Mouse (Mus musculus) CD4-positive, CD25-positive, alpha-beta regulatory T cell, adult 4 months (primary cell): ENCODE results near the gene Nipsnap2. TPM values are rescaled to one million over a fixed set of nuclear protein-coding genes. Genes with fewer than 3 reads are reported as not detected.
A peak's percentile ranks its signal among the peaks of the same experiment; 100 is the strongest.
"Not testable (repeated sequence)": the region's sequence is repeated elsewhere in the genome, so short reads cannot be mapped to it uniquely, and the experiment has no call there.

ENCODE experiments used
- ATAC-seq: one replicate; pipeline ENCODE4 v1.8.0; 2017
- polyA plus RNA-seq, 2 experiments: library from polyadenylated mRNA; unstranded; fragments of 100-300 nt; shearing (Covaris generic); gene quantifications; one replicate each; pipeline ENCODE4 v1.2.1; 2017

Nipsnap2 gene
- polyA plus RNA-seq: 10 to 100 TPM; 64.4 to 83.3 TPM

DNA sequence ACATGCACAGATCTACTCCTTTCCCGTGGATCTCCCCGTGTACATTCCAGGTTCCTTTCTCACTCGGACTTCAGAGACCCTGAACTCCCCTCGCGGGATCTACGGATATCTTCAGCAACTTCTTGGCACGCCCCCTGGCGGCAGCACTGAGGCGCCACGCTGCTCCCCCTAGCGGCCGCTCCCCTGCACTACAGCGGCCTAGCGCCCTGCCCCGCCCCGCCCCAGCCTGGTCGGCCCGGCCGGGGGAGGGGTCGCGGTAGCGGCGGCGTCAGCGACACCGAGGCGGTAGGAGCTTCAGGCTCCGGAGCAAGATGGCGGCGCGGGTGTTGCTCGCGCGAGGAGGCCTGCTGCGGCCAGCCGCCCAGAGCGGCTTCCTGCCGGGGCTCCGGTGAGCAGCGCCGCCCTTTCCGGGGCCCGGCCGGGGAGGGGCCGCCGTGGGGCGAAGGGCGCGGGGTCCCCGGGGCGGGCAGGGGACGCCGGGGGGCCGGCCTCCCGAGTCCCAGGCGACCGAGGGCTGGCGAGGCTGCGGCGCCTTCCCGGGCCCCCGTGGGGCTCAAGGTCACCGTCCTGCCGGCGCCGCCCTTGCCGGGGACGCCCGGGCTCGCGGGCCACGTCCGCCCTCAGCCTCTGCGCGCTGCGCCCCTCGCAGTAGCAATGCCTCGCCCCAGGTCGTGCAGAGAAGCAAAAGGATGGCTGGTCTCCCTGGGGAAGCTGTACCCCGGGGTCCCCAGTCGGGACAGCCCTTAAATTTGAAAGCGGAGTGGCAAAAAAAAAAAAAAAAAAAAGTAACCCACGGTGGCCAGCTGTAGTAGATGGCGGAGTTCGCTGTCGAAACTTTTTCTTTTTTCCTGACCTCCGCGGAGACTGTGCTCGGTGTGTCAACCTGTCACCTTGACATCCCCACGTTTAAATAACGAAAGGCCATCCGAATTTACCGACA lies at the start of gene Nipsnap2:
Nipsnap2 (plus strand) TSS at position 230 of the 940 bp plus-strand sequence.
- peak; percentile 85 for ATAC-seq

GRCm38 (mm10) chr5:129685141-129685540 lies 39.7 kb upstream of the Nipsnap2 start:
- not testable (repeated sequence) for ATAC-seq

DNA sequence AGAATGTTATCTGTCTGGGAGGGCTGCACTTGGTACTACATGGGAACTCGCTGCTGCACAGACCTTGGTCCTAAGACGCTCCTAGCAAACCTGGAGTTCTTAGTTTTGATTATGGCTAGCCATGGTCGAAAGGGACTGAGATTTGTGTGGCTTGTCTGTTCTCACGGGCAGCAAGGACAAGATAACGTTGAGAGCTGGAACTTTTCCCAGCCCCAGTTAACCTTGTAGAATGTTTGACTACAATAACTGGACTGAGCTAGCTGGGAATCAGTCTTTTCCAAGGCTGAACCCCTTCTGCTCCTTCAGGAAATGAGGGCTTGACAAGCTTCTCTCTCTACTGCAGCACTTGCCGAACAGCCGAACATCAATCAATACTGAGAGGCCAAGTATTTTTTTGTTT lies 37.2 kb upstream of the Nipsnap2 start:
- no peak for ATAC-seq

DNA sequence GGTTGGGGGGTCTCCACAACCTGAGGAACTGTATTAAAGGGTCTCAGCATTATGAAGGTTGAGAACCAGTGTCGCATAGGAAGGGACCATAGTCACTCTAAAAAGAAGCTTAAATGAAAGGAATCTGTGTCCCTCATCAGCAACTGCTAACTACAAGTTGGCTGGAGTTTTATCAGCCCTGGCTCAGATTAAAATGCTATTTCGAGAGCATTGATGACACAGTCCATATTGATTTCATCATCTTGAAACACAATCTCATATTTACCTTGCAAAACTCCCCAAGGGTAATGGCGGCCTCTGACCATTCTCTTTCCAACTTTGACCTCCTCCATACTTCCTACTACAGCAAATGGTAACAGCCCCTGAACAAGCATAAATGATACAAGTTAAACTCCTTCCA lies 34.3 kb upstream of the Nipsnap2 start:
- ATAC-seq: no peak

DNA sequence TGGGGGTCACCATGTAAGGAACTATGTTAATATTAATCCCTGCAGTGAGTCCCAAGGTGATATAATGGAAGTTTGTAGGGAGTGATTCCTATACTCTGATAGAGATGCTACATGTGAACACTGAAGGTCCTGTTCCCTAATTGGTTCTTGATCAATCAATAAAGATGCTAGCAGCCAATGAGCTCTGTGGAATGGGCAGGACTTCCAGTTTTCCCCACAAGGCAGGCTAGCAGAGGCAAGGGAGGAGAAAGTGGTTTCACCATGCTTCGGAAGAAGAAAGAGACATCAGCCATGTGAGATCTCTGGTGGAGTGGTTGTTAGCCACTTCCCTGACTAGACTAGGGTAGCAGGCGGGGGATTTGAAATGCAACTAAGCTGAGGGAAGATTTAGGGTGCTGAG lies 24.4 kb upstream of the Nipsnap2 start:
- no peak for ATAC-seq

DNA sequence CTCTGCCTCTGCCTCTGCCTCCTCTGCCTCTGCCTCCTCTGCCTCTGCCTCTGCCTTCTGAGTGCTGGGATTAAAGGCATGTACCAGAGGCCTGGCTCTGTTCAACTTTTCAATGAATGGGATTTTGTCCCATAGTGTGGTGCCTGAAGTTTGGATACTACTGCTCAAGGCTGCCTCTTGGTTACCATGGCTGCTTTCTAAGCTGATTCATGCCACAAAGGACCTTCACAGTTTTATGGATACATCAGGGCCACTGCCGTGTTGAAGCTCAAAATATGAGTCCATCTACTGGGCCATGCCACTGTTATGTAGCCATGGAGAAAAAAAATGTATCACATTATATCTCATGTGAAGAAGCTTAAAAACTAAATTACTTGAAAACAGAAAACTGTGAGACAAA lies 23.2 kb upstream of the Nipsnap2 start:
- no peak for ATAC-seq

GRCm38 (mm10) chr5:129703368-129703767 lies 21.5 kb upstream of the Nipsnap2 start:
- ATAC-seq: no peak

DNA sequence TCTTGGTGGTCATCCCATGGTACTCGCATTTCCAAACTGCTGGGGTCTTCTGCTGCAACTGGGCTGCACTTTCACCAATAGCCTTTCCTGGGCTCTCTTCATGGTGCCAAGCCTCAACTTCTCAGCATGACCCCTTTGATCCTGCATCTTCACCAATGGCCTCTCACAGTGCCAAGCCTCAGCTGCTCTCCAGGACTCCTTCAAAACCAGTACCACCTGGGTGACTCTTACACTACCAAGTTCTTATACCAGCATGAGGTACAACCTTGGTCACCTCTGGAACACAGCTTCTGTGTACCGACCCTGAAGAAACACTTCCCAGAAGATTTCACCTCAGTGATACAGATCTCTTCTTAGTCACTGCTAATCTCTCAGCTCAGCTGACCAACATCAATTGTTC lies 16.5 kb upstream of the Nipsnap2 start, which contains the start of gene Sept14:
Sept14 (minus strand) TSS at position 101 of the 400 bp plus-strand sequence.
- ATAC-seq: no peak

GRCm38 (mm10) chr5:129715326-129715861 lies 9.5 kb upstream of the Nipsnap2 start, which contains the start of gene Mrps17:
Gene Mrps17 (plus strand): TSS chr5:129715497.
- ATAC-seq: peak; percentile 99

DNA sequence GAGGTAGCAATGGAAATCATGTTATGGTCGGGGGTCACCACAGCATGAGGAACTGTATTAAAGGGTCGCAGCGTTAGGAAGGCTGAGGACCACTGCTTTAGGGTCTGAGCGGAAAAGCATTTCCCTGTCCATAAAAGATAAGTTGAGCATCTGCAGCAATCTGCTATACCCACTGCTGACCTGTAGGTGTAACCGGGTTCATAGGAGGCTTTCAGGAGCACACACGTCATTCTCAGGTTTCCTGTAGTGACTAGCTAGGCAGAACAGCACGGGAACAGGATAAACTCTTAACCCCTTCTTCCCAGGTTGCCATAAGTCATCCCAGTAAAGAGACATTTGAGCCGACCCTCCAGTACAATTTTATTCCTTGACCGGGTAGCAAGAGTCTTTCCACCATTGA lies 7.8 kb upstream of the Nipsnap2 start:
- ATAC-seq: no peak

- no peak for ATAC-seq
These were observed 4.7 kb upstream of the Nipsnap2 start for GRCm38 (mm10) chr5:129720176-129720575.

DNA sequence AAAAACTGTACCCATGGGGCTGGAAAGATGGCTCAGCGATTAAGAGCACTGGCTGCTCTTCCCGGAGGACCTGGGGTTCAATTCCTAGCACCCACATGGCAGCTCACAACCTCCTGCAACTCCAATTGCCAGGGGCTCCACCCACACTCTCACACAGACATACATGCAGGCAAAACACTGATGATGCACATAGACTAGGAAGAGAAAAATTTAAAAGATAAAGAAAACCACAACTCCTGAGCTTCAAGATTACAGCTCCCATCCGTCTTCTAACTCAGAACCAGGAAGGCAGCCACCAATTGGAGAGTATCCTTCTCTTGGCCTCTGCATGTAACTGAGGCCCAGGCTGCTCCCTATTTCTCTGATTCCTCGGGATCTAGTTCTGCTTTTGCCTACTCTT lies 595 bp upstream of the Nipsnap2 start:
- peak; percentile 19 for ATAC-seq

- peak; percentile 3 for ATAC-seq
These were observed 1.0 kb downstream of the Nipsnap2 start for GRCm38 (mm10) chr5:129725774-129726392.

GRCm38 (mm10) chr5:129726784-129727183 lies 1.9 kb downstream of the Nipsnap2 start:
- ATAC-seq: no peak

DNA sequence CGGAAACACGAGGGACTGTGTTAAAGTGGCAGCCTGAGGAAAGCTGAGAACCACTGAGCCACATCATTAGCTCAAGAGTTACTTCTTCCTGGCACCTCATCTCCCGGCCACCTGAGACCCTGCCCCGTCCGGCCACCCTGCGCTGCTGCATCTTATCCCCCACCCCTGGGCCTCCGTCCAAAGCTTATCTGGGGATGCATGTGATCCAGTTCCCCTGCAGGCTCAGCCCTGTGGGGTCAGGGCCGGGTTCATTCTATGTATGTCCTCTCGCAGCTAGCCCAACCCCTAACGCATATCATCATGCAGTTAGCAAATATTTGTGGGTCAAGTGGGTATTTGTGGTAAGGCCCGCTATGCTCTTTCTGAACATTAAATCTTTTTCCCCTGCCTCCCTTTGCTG lies 4.4 kb downstream of the Nipsnap2 start:
- no peak for ATAC-seq

GRCm38 (mm10) chr5:129730344-129730743 lies 5.5 kb downstream of the Nipsnap2 start:
- ATAC-seq: no peak

DNA sequence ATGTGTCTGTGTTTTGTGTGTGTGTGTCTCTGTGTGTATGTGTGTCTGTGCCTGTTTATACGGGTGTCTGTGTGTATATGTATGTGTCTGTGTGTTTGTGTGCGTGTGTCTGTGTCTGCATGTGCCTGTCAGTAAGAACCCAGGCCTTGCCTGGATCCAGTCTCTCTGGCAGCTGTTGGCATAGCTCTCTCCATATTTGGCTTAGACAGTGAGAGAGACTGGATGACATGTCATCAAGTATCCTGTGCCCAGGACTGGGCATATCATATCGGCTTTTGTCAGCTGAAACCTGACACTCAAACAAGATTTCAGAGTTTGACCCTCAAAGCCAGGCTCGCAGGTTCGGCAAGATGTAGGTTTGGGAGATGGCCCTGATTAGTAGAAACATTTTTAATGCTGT lies 6.2 kb downstream of the Nipsnap2 start:
- no peak for ATAC-seq

DNA sequence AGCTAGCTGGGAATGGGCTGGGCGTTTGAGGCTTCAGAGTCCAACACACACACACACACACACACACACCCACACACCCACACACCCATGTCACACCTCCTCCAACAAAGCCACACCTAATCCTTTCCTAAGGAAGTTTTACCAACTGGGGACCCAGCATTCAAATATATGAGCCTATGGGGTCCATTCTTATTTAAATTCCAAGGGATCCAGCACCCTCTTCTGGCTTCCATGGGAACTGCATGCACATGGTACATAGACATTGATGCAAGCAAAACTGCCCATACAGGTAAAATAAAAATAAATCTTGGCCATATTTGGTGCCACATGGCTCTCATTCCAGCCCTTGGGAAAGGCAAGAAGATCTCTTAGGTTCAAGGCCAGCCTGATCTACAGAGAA lies 16.1 kb downstream of the Nipsnap2 start:
- no peak for ATAC-seq

DNA sequence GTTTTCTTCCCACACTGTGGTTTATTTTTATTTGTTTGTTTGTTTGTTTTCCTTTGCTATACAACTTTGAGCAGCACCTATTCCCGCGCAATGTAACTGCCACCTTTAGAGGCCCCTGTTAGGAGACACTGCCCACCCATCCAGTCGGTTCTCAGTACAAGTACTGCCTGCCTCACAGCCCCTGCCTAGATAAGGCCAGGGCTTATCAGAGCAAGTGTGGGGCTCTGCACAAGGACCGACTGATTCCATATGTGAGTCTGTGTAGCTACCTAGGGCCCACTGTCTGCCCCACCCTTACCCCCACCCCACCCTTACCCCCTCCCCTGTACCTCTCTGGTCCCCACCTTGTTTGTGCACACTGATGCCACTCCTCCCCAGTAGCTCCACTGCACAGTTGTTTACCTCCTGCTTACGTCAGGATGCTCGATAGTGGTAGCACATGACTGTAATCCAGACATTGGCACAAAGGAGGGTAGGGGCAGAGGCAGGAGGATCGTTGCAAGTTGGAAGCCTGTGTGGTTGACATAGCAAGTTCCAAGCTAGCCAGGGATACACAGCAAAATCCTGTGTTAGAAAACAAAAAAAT lies 18.1 kb downstream of the Nipsnap2 start:
- ATAC-seq: no peak

DNA sequence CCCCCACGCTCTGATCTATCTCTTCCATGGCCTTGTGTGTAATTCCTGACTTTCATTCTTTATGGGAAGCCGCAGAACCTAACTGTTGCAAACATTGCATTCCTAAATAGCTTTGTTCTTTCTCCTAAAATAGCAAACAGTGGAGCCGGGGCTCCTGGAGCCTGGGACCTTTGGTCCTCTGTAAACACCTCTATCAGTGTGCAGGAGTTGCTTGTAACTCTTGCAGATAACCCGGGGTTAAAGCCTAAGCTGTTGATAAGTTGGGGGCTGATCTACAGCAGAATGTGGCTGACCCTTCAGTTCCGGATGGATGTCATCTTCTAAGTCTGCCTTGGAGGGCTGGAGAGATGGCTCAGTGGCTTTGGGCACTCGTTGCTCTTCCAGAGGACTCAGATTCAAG lies 19.2 kb downstream of the Nipsnap2 start:
- no peak for ATAC-seq

DNA sequence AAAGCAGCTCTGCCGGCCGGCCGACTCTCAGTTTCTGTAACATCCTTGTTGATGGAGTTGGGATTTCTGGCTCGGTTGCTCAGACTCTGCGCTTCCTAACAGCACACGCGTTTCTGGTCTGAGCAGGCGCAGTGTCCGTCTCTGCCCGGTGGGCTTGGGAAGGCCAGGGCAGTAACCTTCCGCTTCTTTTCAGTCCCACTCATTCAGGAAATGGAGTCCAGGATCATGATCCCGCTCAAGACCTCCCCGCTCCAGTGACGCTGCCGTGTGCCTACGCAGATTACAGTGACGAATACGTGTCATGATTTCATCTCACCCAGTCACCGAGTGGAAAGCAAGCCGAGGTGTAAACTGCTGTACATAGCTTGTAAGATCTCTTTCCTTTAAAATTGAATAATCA lies 32.0 kb downstream of the Nipsnap2 start:
- no peak for ATAC-seq

DNA sequence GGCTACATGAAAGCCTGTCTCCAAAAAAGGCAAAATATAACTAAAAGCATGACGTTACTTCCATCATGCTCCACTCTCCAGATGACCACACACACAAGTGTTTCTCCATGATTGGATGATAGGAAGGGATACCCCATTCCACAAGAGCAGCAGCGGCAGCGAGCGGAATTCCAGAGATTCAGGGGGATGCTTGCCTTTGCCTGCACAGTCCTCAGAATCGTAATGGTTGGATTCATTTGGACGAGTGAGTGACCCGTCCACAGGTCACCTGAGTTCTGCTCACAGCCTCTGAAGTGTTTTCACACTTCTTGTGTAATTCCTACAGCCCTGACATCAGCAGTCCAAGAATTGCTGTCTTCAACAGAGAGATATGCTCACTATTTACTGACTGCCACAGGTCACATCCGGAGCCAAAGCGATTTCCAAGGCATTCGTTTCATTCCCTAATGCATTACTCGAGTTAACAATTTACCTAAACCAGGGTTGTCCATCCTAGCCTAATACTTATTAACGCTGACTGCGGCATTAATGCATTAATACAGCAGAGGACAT lies 35.1 kb downstream of the Nipsnap2 start:
- ATAC-seq: no peak
